Mouse (Mus musculus): ENCODE results near the gene Wdr61. TPM values are rescaled to one million over a fixed set of nuclear protein-coding genes. Genes with fewer than 3 reads are reported as not detected.

The Wdr61 gene
- polyA plus RNA-seq, 1 experiment from 2014 or later = 155 TPM

DNA sequence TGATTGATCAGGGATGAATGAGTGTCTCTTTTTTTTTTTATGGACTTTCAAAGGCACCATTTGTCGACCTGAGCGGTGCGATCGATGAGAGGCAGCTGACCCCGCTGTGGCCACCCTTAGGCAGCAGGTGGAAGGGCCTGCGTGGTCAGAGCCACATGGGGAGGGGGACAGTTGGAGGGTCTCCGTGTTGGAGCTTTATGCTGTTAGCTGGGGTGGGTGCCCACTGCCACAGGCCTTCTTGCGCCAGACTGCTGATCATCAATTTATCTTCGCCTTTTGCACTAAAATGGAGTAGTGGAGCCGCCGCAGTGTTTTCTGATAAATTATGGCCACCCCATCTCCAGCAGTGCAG lies 18.6 kb upstream of the Wdr61 start:
- Histone ChIP-seq H3K4me2 (replicated peaks) (no peak overlapping the region), H3K4me1 (peaks cover 11% of the 10 kb centered on the region; the same call in 1 of the 2 replicates), H3K4me3 (no peak overlapping the region), H3K9ac (no peak overlapping the region), H3K9me3 (no peaks in the 10 kb centered on the region), H3K36me3 (no peaks in the 10 kb centered on the region), H3K27me3 (no peaks in the 10 kb centered on the region), H3K27ac (no peak overlapping the region)
- 58% methylated on average over 11 of the region's 11 CpGs for WGBS
- no peak for ATAC-seq (ENCODE audit: insufficient number of reproducible peaks, insufficient read depth, low FRiP score, low TSS enrichment)

DNA sequence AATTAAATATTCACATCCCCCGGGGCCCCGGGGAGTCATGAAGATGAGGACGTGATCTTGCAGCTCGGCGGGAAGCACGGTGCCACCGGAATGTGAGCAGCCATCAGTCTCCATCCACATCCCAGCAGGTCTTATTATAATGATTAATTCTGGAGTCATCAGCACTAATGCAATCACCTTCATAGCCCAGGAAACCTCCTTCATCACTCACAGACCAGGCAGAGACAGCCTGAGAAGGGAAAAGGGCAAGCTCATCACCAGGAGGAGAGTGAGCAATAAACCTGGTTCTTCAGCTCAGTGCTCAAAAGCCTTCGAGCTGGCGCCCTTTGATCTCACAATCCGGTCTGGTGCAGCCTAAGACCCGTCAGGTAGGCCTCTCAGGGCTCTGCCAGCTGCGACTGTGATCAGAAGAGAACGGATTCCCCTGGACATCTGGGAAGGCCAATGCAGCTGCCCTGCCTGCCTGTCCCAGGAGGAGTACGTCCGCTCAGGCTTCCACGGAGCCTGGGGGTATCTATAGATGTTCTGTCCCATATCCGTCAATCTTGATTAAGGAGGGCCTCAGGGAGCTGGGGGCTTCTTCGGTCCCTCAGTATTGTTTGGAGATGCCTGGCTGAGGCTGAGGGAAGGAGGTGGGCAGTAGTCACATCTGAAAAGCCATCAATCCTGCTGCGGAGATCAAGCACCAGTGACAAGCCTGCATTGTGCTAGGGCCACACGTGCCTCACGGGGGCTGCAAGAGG lies 18.1 kb upstream of the Wdr61 start:
- no peak overlapping the region for H3K9ac ChIP-seq
- ATAC-seq (ENCODE audit: insufficient number of reproducible peaks, insufficient read depth, low FRiP score, low TSS enrichment) = no peak
- no peaks in the 10 kb centered on the region for H3K9me3 ChIP-seq
- peaks cover 11% of the 10 kb centered on the region; the same call in 1 of the 2 replicates for H3K4me1 ChIP-seq
- H3K27me3 ChIP-seq = no peaks in the 10 kb centered on the region
- H3K4me3 ChIP-seq = no peak overlapping the region
- no peak overlapping the region for H3K27ac ChIP-seq
- H3K4me2 ChIP-seq (replicated peaks) = no peak overlapping the region
- H3K36me3 ChIP-seq = no peaks in the 10 kb centered on the region
- 25% methylated on average over 21 of the region's 21 CpGs for WGBS

DNA sequence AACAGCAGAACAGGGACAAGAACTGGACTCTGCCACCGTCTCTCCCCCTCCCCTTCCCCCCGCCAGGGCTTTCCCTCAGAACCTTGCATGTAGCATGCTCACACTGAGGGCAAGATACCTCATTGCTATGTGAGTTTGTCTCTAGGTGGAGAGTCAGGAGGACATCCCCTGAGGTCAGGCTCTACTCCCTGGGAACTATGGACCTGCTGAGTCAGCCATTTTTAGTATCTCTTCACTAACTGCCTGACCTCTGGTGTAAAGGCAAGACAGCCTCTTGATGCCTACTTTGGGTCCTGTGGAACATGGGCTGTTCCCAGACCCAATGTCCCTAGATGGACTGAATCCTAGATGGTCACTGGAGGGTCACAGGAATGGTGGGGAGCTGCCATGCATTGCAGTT lies 17.4 kb upstream of the Wdr61 start:
- Histone ChIP-seq H3K36me3 (no peaks in the 10 kb centered on the region), H3K9me3 (no peaks in the 10 kb centered on the region), H3K27me3 (no peaks in the 10 kb centered on the region), H3K27ac (no peak overlapping the region), H3K4me2 (replicated peaks) (no peak overlapping the region), H3K4me3 (no peak overlapping the region), H3K4me1 (peaks cover 11% of the 10 kb centered on the region; the same call in 1 of the 2 replicates), H3K9ac (no peak overlapping the region)
- 76% methylated on average over 2 of the region's 2 CpGs for WGBS
- no peak for ATAC-seq (ENCODE audit: insufficient number of reproducible peaks, insufficient read depth, low FRiP score, low TSS enrichment)

DNA sequence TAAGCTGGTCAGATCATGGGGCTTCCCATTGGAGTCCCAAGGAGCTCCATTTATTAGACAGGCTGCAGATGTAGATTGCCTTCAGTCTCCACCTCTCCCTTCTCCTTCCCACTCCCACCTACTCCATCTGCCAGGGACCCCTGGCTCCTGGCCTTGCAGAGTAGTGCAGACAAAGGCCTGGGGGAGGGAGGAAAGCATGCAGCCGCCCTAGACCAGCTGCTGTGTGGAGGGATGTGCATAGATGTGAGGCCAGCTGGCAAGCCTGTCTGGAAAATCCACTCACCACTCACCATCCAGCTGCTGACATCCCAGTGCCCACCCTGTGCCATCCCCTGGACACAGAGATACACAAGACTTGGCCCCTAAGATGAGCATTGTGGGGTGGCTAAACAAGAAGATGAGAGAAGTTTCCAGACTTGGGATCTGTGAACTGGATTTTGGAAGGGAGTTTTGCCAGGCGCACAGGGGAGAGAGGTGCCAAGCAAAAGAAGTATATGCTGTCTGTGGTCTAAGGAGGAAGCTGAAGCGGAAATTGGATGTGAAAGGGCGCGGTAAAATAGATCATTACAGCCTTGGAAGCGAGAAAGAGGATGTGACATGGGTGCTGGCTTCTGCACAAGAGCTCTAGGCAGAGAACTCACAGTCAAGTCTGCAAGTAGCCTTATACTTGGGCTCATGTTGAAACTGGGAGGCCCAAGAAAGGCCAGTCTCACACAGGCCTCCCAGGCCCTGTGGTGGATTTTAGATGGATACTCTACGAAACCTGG lies 16.1 kb upstream of the Wdr61 start:
- H3K36me3 ChIP-seq = no peaks in the 10 kb centered on the region
- no peaks in the 10 kb centered on the region for H3K27me3 ChIP-seq
- no peak overlapping the region for H3K4me3 ChIP-seq
- H3K27ac ChIP-seq = no peak overlapping the region
- H3K9ac ChIP-seq = no peak overlapping the region
- no peak overlapping the region for H3K4me2 ChIP-seq (replicated peaks)
- H3K9me3 ChIP-seq = no peaks in the 10 kb centered on the region
- no peak for ATAC-seq (ENCODE audit: insufficient number of reproducible peaks, insufficient read depth, low FRiP score, low TSS enrichment)
- WGBS = 90% methylated on average over 7 of the region's 7 CpGs
- H3K4me1 ChIP-seq = peaks cover 17% of the 10 kb centered on the region; the same call in 1 of the 2 replicates

DNA sequence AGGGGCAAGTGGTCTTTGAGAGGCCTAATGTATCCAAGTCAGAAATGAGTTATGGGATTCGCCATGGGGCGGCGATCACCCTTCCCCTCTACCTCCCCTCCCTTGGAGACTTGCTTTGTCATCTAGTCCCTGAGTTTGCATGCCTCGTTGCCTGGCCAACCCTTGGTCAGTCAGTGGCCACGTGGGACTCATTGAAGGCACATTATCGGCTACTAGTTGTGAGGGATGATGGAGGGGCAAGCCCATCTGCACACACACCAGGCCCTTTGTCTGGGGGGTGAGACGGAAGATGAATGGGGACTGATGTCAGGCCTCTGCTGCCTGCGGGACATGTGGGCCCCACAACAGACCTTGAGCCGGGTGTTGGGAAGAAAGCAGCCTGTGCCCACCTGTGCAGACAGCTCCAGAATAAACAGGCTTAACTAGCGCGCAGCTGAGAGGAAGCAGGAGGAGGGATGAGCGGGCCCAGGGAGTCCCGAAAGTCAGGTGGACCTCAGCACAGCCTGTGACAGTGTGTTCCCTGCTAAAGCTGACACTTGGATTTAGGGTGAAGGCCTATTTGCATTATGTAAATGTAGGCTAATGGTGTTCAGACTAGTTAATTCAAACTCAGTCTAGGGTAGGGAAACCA lies 11.5 kb upstream of the Wdr61 start:
- Histone ChIP-seq H3K4me2 (replicated peaks) (no peak overlapping the region), H3K9me3 (no peaks in the 10 kb centered on the region), H3K27me3 (no peaks in the 10 kb centered on the region), H3K4me1 (peaks cover 6% of the 10 kb centered on the region), H3K9ac (no peak overlapping the region), H3K4me3 (no peak overlapping the region), H3K27ac (no peak overlapping the region), H3K36me3 (no peaks in the 10 kb centered on the region)
- no peak for ATAC-seq (ENCODE audit: insufficient number of reproducible peaks, insufficient read depth, low FRiP score, low TSS enrichment)
- WGBS = 51% methylated on average over 13 of the region's 13 CpGs

DNA sequence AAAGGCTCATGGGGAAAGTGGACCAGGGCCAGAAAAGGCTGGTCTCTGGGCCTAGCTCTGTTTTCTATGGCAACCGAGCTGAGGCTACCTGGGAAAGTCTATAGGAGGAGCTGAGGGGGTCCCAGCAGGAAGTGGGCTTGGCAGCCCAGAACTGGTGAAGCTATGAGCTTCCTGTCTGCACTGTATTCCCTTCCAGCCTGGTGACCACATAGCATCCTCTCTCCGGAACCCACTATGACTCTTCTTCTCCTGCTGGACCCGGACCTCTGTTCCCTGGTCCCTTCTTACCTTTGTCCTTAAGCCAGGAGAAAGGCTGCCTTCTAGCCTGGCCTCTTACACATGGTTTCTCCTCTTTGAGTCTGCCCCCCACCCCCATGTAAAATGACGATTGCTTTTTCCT lies 9.6 kb upstream of the Wdr61 start:
- peaks cover 10% of the 10 kb centered on the region for H3K4me1 ChIP-seq
- no peak overlapping the region for H3K27ac ChIP-seq
- no peak overlapping the region for H3K9ac ChIP-seq
- no peak overlapping the region for H3K4me3 ChIP-seq
- no peaks in the 10 kb centered on the region for H3K9me3 ChIP-seq
- H3K27me3 ChIP-seq = no peaks in the 10 kb centered on the region
- H3K4me2 ChIP-seq (replicated peaks) = no peak overlapping the region
- H3K36me3 ChIP-seq = no peaks in the 10 kb centered on the region
- no peak for ATAC-seq (ENCODE audit: insufficient number of reproducible peaks, insufficient read depth, low FRiP score, low TSS enrichment)
- 76% methylated on average over 4 of the region's 4 CpGs for WGBS

DNA sequence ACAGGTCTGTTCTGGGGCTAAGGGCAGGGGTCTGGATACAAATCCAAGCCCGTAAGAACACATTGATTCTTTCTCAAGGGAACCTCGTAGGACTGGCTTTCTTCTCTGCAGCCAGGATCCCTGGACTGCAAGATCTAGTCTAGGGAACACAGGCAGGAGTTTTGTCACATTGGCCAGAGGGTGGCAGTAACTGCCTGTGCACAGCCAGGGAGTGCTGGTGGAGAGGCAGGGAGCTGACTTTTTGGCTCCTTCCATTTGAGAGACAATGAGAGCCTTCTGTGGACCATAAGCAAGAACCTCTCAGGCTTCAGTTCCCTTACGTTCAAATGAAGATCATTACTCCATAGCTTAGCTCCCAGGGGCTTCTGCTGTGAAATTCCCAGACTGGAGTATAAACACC lies 4.1 kb upstream of the Wdr61 start:
- WGBS = 19% methylated on average over 3 of the region's 3 CpGs
- Histone ChIP-seq H3K9ac (no peak overlapping the region), H3K27me3 (no peaks in the 10 kb centered on the region), H3K4me2 (replicated peaks) (no peak overlapping the region), H3K9me3 (no peaks in the 10 kb centered on the region), H3K4me3 (no peak overlapping the region), H3K4me1 (peaks cover 11% of the 10 kb centered on the region), H3K27ac (no peak overlapping the region), H3K36me3 (no peaks in the 10 kb centered on the region)
- ATAC-seq (ENCODE audit: insufficient number of reproducible peaks, insufficient read depth, low FRiP score, low TSS enrichment) = no peak

DNA sequence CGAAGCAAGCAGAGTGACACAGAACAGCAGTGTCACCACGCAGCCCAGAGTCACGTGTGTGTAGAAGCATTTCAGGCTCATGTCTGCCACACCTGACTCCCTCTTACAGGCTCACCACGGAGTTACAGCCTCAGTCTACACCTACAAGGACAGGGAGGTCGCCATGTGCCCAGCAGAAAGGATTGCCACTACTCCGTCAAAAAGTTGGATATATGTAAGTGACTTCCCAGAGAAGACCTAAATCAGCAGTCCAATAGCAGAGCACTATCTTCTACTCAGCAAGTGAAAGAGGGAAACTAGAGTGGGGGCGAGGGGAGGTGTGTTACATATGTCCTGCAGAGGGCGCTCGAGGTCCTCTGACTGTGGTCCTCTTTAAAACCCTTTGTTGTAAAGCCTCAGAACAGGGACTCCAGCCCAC lies 2.0 kb upstream of the Wdr61 start:
- no peaks in the 10 kb centered on the region for H3K9me3 ChIP-seq
- no peaks in the 10 kb centered on the region for H3K27me3 ChIP-seq
- WGBS = 18% methylated on average over 9 of the region's 9 CpGs
- no peak overlapping the region for H3K4me2 ChIP-seq (replicated peaks)
- peaks cover 15% of the 10 kb centered on the region for H3K4me1 ChIP-seq
- ATAC-seq (ENCODE audit: insufficient number of reproducible peaks, insufficient read depth, low FRiP score, low TSS enrichment) = no peak
- no peak overlapping the region for H3K9ac ChIP-seq
- no peak overlapping the region for H3K27ac ChIP-seq
- no peaks in the 10 kb centered on the region for H3K36me3 ChIP-seq
- no peak overlapping the region for H3K4me3 ChIP-seq

DNA sequence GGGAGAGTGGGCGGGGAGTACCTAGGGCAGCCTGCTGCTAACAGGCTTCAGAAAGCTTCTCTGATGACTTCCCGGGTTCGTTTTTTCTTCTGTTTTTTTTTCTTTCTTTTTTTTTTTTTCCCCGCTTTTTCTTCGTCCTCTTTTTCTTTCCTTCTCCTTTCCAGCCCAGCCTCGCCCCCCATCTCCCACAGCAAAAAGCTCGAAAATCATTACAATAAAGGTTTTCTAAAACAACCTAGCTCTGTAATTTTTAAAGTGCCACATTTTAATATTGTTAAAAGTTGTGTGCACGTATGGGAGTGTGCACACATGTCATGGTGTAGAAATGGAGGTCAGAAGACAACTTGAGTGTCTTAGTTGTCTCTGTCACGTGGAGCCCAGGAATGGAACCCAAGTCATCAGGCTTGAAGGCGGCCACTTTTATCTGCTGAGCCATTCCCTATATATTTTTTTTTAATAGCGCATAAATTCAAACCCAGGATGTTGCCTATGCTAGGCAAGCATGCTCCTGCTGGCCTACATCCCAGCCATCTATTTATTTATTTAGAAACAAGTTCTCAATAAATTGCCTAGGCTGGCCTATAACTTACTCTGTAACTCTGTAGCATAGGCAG lies 427 bp upstream of the Wdr61 start:
- H3K9ac ChIP-seq = peak overlapping the region; percentile 80; the same call in 1 of the 2 replicates
- ATAC-seq (ENCODE audit: insufficient number of reproducible peaks, insufficient read depth, low FRiP score, low TSS enrichment) = no peak
- H3K27me3 ChIP-seq = no peaks in the 10 kb centered on the region
- H3K4me2 ChIP-seq (replicated peaks) = peak overlapping the region; percentile 80
- H3K27ac ChIP-seq = no peak overlapping the region
- H3K36me3 ChIP-seq = peaks cover 7% of the 10 kb centered on the region; the same call in 1 of the 2 replicates
- no peaks in the 10 kb centered on the region for H3K9me3 ChIP-seq
- WGBS = 20% methylated on average over 11 of the region's 11 CpGs
- peaks cover 11% of the 10 kb centered on the region for H3K4me1 ChIP-seq
- H3K4me3 ChIP-seq = peak overlapping the region; percentile 84

DNA sequence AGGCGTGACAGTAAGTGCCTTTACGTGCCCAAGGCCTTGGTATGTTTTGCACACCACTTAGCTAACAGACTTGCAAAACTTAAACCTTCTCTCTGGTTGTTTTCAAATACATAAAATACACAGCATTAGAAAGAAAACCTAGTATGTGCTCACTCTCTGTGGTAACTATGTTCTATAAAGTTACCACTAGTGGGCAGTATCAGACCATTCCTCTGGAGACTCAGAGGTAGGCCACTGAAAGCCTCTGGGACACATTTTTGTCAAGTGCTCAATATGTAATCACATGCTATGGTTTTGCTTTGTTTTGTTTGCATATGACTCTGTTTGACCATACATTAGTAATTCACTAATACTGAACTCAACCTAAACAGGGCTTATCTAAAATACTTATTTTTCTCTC lies 2.2 kb downstream of the Wdr61 start:
- no peak overlapping the region for H3K4me2 ChIP-seq (replicated peaks)
- no peaks in the 10 kb centered on the region for H3K27me3 ChIP-seq
- H3K9me3 ChIP-seq = no peaks in the 10 kb centered on the region
- 91% methylated on average over 2 of the region's 2 CpGs for WGBS
- ATAC-seq (ENCODE audit: insufficient number of reproducible peaks, insufficient read depth, low FRiP score, low TSS enrichment) = no peak
- no peak overlapping the region for H3K4me3 ChIP-seq
- H3K36me3 ChIP-seq = peaks cover 23% of the 10 kb centered on the region
- no peak overlapping the region for H3K9ac ChIP-seq
- H3K27ac ChIP-seq = no peak overlapping the region
- H3K4me1 ChIP-seq = peaks cover 8% of the 10 kb centered on the region

DNA sequence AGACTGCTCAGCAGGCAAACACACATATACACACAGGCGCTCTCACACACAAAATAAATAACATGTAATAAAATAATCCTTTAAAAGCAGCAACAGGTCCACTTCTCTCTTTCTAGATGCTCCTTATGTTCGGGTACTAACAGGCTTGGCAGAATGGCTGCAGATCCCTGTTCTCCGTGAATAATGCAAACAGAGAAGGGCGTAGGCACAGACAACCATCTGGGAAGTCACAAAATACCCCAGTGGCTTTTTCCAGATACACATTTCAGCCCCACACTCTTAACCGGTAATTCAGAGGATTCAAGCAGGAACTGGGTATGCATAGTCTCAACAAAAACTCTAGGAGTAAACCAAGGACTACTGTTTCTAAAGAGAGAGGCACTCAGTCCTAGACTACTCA lies 8.0 kb downstream of the Wdr61 start:
- no peak overlapping the region for H3K4me3 ChIP-seq
- H3K9me3 ChIP-seq = no peaks in the 10 kb centered on the region
- ATAC-seq (ENCODE audit: insufficient number of reproducible peaks, insufficient read depth, low FRiP score, low TSS enrichment) = no peak
- no peak overlapping the region for H3K9ac ChIP-seq
- H3K27ac ChIP-seq = no peak overlapping the region
- peaks cover 74% of the 10 kb centered on the region for H3K36me3 ChIP-seq
- H3K4me2 ChIP-seq (replicated peaks) = no peak overlapping the region
- WGBS = 86% methylated on average over 5 of the region's 5 CpGs
- H3K27me3 ChIP-seq = no peaks in the 10 kb centered on the region
- H3K4me1 ChIP-seq = no peaks in the 10 kb centered on the region

All from embryonic facial prominence, embryonic 12.5 days (tissue).